Mouse (Mus musculus) adrenal gland, adult (tissue): ENCODE measurements at regions not wholly inside any gene's neighbourhood (a gene's known extent, or its start where the extent isn't known, plus 50 kb on each side); places are given as distances from the start of the nearest gene placed in this dataset.

Experiments
- DNase-seq, 2 experiments: peaks; one replicate each; pipeline ENCODE4 v3.0.0; 2022 to 2023; ENCODE audit warnings: low spot score in 1 of 2; ENCODE audit not compliant: inconsistent age in 2 of 2

DNA sequence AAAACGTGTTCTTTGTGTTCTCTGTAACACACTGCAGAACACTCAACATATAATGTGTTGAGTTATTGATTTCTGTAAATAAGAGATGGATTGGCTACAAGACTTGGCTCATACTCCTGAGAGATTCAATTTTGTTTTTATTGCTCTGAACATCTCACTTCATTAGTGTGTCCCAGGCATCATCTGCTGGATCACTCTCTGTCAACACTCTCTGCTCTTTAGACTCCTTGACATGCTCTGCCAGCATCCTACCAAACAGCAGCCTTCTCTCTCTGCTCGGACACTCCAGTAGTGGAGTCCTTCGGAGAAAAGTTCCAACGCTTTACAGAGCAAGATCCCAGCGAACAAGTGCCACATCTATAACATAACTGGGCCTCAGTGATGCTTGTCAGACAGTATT is 235.1 kb upstream of the Lcorl start:
- DNase-seq: no peak

DNA sequence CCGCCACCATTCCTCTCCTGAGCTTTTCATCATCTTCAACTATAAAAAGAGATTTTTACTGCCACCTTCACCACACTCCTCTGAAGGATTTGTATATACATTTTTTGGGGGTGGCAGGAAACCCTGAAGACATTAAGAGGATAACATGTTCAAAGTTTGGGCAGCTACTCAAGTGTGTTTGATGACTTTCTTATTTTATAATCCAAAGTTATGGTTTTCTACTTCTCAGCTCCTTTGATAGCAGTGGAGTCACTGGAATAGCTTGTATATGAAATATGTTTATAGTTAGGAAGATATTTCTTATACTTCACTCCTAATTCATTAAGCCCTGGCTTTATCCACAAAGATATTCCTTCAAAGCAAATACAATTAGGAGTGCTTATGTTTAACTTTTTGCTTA is 229.5 kb upstream of the Lcorl start:
- no peak for DNase-seq

DNA sequence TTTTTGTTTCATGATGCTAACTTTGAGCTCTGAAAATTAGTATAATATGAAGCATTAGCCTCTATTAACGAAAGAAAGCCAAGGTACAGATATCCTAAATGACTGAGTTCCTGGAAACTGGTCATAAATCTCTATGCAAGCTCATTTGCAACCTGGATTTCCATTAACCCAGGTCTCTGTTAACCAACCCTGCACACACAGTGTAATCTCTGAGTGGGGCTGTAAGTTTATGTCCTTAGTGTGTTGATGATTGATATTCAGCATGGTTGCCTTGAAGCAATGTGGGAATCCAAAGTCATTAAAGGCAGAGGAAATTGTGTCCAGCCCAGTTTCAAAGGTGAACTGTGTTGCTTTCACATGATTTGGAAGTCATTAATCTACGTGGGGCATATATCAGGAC is 225.9 kb upstream of the Lcorl start:
- no peak for DNase-seq

DNA sequence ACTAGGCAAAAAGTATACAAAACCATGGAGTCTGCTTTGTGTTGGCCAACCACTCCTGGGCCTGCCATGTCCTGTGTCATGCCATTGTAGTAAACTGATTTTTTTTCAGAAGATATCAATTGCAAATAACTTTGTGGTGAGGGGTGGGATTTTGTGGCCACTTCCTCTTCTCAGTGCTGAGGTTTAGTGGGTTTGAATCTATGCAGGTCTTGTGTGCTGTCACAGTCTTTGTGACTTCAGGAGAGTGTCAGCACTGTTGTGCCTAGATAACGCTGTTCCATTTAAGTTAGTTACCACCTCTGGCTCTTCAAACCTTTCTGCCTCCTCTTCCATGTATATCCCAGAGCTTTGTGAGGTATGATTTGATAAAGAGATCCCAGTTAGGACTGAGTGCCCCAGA is 216.3 kb upstream of the Lcorl start:
- no peak for DNase-seq

DNA sequence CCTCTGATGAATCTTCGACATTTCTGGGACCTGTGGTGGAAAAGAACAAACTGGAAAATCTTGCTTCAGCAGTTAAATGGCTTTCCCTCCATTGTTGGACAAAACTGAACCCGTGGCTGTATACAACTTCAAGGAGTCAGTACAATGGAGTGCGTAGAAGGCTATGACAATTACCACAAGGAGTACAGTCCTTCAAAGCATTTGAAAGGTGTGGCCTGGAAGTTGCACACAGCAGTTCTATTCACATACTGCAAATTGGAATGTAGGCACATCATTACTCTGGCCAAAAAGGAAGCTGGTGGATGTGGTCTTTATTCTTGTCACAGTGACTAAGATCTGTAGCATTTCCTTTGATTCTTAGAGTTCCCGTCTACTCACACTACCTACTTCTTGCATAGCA is 215.7 kb upstream of the Lcorl start:
- no peak for DNase-seq

DNA sequence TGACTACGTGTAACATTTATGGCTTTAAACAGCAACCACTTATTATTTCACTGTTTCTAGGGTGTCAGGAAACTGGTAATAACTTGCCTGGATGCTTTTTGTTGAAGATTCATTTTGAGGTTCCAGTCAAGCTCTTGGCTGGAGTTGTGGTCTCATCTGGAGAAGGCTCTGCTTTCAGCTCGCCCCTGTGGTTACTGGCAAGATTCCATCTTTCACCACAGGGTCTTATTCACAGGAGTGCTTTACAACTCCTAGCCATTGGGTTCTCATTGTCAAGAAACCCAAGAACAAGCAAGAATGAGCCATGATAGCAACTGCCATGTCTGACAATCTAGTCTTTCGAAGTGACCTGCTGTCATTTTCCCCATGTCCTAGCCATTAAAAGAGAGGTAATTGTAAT is 202.5 kb upstream of the Lcorl start:
- no peak for DNase-seq

DNA sequence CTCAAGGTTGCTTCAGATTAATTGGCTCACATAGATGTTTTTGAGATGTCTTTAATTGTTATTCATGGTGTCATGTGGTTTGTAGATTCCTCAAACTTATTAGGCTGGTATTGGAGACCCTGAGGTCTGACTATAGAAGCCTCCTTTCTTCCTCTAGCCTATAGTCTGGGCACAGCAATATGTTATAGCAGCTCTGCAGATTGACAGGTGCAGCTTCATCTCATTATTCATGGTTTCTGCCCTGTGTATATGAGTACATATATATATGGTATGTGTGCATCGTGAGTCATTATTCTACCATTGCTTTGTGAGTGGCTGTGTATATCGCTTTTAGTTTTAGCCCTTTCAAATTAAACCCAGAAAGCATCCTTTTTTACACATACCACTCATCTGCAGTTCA is 197.4 kb upstream of the Lcorl start:
- DNase-seq: no peak

DNA sequence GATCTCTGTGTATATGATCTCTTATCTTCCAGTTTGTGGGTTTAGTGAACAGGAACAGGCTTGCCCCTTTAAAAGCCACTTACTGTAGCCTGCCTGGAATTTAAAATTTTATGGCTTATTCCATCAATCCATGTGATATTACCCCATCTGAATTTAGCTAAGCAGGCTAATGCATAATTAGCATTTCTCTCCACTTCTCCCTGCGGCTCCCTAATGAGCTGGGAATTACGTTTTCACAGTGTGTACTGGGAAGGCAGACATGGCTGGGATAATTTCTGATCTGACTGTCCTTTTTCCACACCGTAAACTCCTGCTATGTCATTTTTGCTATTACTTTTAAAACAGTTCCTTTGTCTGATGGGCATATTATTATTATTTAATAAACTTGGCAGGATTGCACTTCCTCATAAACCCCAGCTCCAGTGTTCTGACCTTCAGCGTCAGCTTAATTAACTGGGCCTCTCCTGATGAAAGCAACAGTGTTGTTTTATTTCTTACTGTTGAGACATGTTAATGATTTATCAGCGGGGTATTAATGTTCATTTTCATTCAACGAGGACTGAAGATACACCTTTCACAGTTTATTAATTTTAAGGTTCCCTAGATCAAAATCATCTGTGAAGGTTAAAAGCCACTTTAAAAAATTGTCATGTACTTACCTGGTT is 185.4 kb upstream of the Lcorl start:
- no peak for DNase-seq

DNA sequence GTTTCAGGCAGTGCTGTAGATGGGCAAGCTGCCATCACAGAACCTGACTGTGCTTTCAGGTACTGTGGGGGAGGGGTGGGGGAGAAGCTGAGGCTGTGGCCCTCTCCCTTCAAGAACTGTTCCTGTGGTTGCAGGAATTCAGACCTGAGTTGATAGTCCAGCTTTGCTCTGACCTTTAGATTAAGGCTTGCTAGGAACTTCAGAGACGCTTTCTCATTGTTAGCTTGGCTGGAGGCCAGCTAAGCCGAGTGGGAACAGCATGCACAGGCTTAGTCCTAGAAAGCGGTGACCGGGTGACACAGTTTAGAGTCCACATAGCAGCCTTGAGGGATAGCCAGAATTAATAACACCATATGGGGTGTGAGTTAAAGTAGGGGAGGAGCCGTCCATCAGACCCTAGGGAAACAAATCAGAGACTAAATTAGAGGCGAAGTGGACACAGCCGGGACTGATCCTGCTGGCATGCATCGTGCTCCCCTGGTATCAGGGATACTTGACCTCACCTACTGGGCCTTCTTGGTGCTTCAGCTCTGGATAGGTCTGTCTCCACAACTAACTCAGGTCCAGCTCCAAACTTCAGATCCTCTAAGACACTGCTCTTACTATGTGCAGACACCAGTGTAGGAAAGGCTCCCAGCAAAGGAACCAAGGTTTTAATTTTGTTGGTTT is 175.7 kb upstream of the Lcorl start:
- peak; percentile 73 to 85 for DNase-seq

DNA sequence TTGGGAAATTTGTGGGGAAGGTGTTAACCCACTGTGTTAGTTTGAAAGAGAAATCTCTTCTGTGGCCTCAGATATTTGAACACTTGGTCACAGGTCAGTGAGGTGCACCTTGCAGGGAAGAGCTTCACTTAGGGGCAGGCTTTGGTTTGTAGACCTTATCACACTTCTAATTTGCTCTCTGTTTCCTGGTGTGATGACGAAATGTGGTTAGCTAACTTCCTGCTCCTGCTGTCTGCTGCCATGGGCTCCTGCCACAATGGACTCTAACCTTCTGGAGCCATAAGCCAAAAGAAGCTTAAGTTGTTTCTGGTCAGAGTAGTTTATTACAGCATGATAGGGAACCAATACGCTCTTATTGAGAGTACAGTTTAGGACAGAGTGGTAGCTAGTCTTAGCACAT is 174.8 kb upstream of the Lcorl start:
- no peak for DNase-seq

DNA sequence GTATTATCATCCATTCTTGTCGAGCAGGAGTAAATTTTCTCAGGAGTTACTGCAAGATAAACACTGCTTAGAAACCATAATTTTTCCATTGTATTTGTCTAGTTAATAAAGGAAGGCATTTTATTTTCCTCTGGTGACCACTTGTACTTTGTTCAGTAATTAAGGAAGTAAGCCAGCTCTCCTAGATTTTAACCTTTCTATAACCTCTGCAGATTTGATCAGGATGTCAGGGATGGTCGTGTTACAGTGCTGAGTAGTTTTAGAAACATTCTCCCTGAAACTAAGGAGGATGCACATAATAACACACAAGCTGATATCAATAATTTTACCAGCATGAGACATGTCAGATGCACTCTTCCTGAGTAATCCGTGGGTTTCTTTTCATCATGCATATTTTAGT is 166.7 kb upstream of the Lcorl start:
- no peak for DNase-seq

DNA sequence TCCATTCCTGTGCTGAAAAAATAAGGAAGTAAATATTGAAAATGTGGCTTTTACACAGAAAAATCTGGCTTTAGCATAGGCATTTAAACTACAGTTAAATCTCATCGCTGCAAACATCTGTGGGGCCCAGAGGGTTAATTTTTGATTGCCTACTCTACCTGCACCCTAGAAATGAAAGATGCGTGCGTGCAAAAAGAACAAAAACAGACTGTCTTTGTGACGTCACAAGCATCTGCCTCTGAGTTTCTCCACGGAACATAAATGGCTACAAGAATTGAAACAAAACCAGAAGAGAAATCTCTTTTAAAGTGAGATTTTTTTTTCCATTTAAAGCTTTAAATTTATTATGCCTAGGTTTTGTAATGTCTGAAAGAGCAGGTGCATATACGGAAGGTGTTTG is 166.0 kb upstream of the Lcorl start:
- no peak for DNase-seq

DNA sequence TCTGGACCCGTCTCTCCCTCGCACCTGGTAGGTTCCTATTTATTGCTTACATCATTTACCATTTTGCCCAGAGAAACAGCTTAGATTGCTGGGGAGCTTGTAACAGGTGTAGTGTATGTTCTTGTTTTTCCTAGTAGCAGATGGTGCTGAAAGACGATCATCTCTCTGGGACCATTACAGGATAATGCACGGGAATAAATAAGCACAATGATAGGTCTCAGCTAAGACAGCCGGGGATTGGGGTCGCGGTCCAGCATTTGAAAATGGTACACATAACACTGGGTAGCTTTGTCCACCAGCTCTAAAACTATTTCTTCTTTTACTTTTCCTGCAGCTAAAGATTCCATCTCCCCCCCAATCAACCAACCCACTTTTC is 164.6 kb upstream of the Lcorl start:
- no peak for DNase-seq

DNA sequence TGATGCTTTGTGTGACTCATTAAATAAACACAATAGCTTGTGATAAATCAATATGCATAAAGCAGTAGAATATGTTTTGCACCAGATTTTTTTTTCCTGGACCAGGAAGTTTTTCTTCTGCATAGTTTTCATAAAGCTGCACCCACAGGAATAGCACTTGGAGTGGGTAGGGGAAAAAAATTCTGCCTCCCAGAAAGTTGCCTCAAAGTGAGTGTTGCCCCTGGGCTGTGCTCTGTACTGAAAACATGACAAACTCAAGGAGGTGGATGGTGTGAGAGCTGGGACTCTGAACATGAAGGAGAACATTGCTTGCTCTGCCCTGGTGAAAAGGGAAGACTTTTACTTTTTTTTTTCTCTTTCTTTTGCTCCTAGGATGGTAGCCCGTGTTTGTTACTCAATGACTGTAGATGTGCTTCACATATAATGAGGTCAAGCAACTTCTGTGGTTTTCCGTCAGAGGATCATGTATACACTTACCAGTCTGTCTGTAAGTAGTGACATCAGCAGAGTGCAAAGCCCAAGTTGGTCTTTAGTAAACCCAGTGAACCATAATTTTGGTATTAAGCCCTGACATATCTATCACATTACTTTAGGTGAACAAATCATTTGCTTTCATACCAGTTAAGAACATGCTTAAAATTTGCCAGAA is 164.1 kb upstream of the Lcorl start:
- no peak for DNase-seq

DNA sequence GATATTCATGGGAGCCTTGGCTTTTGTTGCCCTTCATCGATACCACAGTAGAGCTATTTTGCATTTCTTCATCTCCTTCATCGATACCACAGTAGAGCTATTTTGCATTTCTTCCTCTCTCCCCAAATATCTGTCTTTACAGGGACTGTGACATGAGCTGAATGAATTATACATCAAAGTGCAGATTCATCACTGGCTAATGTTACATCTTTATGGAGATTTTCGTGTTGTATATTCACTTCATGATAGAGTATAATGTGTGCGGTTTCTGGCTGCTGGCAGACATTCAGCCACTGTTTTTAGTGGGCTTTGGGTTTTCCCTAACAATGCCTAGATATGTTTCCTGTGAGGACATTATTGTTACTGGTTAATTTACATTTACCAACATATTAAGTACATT is 162.8 kb upstream of the Lcorl start:
- no peak for DNase-seq

DNA sequence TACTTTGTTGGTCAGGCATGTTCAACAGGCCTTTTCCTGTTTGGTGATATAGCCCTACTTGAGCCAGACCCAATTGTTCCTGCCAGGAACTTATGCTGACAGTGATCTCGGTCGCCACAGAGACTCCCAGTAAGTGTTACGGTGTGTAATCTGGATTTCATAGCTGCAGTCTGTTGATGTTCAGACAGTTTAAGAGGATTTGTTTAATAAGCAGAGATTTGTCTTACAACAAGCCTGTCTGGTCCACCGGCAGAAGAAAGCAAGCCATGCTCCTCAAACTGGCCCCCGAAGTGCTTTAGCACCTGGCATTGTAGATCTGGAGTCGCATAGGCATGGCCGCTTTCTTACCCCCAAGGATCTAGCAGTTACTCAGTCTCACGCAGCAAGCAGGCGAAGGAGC is 150.0 kb upstream of the Lcorl start:
- DNase-seq: no peak

DNA sequence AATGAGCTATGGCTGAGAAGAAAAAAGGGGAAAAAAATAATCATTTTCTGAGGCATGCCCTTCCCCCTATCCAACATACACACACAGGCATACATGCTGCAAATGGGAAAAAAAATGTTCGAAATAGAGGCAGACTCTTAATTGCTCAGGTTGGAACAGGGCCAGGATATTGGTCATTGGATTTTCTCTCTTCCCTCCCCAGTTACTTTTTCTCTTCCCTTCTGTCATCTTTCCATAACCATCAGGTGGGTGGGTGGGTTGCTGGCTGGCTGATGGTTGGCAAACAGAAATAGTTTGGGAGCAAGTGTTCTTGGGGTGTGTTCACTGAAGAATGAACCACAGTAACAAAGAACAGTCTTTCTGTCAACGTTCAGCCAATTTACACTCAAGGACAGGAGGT is 149.3 kb upstream of the Lcorl start:
- no peak for DNase-seq

DNA sequence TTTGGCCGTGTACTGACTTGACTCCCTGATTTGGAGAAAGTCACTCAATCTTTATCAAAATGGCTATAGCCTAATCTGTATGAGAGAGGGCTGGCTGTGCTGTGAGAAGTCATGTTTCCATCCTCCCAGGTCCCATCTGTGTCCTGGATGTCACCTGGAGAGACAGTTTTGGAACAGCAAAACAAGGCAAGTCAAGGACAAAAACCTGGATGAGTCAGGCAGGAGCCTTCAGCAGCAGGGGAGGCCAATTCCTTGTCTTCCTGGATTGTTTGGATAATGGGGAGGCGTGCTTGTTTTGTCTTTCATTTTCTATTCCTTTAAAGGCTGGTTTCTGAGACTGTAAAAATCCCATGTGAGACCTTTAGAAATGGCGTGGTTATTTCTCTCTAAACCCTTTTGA is 148.8 kb upstream of the Lcorl start:
- no peak for DNase-seq

DNA sequence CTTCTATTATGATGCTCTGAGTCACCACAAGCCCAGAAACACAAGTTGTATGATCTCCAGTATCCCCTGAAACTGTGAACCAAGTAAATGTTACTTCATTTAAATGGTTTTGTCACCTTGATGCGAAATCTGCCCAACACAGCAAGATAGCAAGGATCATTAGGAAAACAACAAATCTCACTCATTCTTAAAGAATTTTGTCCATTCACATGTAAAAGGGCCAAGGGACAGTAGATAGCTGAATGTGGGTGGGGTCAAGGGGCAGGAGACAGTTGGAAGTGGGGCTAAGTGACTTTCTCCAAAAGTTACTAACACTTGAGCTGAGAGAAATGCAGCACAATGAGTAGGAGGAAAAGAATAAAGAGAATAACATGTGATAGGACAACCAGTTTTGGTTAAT is 148.2 kb upstream of the Lcorl start:
- DNase-seq: no peak

DNA sequence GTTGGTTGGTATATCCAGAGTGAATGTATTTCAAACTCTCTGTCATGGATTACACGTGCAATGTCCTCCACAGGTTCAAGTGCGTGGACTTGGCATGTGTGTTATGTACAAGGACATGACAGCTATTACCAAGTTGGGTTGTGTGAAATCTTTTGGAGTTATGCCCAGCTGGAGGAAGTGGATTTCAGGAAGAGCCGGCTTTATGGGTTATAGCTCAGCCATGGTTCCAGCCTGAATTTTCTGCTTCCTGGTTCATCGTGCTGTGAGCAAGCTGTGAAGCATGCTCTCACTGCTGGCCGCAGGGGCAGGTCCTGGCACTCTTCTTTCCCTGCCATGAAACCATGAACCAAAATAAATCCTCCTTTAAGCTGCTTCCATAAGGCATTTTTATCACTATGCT is 144.6 kb upstream of the Lcorl start:
- DNase-seq: peak in 1 of 2 experiments; percentile 22

DNA sequence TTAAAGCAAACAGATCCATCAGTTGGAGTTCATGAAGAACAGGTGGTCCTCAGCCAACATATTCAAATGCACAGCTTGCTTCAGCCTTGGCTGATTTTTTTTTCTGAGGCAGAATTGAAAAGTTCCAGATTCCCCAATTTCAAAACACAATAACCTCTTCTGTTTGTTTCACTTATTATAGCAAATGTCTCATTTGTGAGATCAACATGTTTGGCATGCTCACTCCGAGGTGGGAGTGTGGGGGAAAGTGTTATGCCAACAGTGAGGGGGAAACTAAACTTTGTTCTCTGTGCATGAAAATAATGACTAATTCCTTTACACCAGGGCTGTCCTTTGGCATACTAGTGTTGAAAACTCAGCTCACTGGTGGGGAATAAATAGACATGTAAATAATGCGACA is 100.4 kb upstream of the Lcorl start:
- no peak for DNase-seq

DNA sequence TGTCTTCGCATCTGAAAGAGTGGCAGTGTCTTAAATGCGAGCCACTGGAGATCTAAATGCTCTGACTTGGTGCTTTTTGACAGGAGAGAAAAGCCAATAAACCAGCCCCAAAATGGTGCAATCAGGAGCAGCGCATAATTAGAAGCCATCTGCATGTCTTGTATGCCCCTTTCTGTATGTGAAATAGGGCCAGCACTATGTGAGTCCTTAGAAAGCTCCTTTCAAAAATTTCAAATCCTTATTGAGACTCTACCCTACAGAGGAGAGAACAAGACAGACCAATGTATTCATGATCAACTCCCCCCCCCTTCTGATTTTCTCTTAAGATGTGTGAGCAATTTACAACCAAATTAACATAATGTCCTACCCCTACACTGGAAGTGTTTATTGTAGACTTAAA is 86.6 kb upstream of the Lcorl start:
- no peak for DNase-seq

DNA sequence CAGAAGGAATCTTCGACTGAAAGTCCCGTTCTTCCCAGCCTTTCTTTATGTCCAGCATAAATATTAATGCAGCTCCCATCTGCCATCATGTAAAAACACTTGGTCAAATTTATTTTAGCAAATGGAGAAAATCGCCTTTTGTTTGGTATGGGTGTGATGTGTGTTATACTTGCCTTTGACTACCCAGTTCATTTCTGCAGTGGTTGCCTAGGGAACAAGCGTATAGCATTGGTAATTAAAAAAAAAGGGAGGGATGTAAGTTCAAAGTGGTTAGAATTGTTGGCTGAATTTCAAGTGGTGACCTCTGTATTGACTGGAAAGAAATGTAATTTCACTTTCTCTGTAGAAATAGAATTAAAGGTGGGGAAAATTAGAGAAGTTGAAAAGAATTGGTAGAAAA is 75.6 kb upstream of the Lcorl start:
- DNase-seq: no peak
